Mouse (Mus musculus): Measurements from ENCODE around the gene Scube1.
A peak's percentile ranks its signal among the peaks of the same experiment; 100 is the strongest.

The Scube1 gene

GRCm38 (mm10) chr15:83563857-83564651, 160.8 kb downstream of the Scube1 start:
- peak; percentile 69 for DNase-seq

GRCm38 (mm10) chr15:83563327-83563856, 161.4 kb downstream of the Scube1 start, which contains the start of the genes Tspo and Mcat:
TSS of gene Tspo (plus strand) at chr15:83563592.
TSS of gene Mcat (minus strand) at chr15:83563787.
- peak; percentile 84 for DNase-seq

GRCm38 (mm10) chr15:83562626-83563270, 162.1 kb downstream of the Scube1 start:
- peak; percentile 86 for DNase-seq

GRCm38 (mm10) chr15:83560941-83561477, 163.8 kb downstream of the Scube1 start:
- no peak for DNase-seq

- peak; percentile 92 for DNase-seq
These were observed 169.5 kb downstream of the Scube1 start for GRCm38 (mm10) chr15:83555161-83555974.

Measured in thymus, postnatal 14 days (tissue).